Mouse (Mus musculus): ENCODE data around the gene Col24a1. TPM values are rescaled to one million over a fixed set of nuclear protein-coding genes. Genes with fewer than 3 reads are reported as not detected.
"Not testable (repeated sequence)": the region's sequence is repeated elsewhere in the genome, so short reads cannot be mapped to it uniquely, and the experiment has no call there.

Gene Col24a1
- polyA plus RNA-seq, 1 experiment from 2014 or later: 0.39 TPM

GRCm38 (mm10) chr3:145420421-145420820 lies 128.1 kb downstream of the Col24a1 start:
- Histone ChIP-seq H3K4me2 (ENCODE audit: low read length) (no peak overlapping the region), H3K9ac (replicated peaks; ENCODE audit: low read depth, low read length) (no peak overlapping the region), H3K27me3 (replicated peaks; ENCODE audit: control insufficient read depth, insufficient read depth, low read length) (no peaks in the 10 kb centered on the region), H3K4me1 (replicated peaks; ENCODE audit: control insufficient read depth, insufficient read depth, low read length) (no peaks in the 10 kb centered on the region), H3K36me3 (ENCODE audit: control insufficient read depth, insufficient read depth) (no peaks in the 10 kb centered on the region), H3K27ac (ENCODE audit: low read length) (no peak overlapping the region), H3K4me3 (replicated peaks; ENCODE audit: low read length) (no peak overlapping the region), H3K9me3 (ENCODE audit: control insufficient read depth, low read length) (no peaks in the 10 kb centered on the region)
- WGBS: 87% methylated on average over 2 of the region's 2 CpGs
- ATAC-seq: no peak

DNA sequence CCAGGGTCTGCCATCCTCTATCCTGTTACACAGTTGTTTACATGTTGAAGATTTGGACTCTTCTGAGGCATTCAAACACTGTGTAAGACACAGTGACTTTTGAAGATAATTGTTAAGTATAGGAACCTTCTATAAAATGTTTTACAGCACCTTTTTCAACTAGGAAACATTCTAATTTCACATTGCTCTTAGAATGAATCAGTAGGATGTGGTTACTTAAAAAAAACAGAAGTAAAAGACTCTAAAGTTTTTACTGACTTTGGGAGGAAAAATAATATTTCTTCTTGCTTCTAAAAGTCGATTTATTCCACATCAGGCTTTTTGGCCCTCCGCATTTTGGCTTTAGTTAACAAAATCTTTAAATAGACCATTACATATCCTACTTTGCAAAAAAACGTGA lies 129.8 kb downstream of the Col24a1 start:
- no peak overlapping the region for H3K9ac ChIP-seq (replicated peaks; ENCODE audit: low read depth, low read length)
- no peaks in the 10 kb centered on the region for H3K36me3 ChIP-seq (ENCODE audit: control insufficient read depth, insufficient read depth)
- 94% methylated on average over 3 of the region's 3 CpGs for WGBS
- H3K9me3 ChIP-seq (ENCODE audit: control insufficient read depth, low read length): no peaks in the 10 kb centered on the region
- H3K4me2 ChIP-seq (ENCODE audit: low read length): no peak overlapping the region
- no peak for ATAC-seq
- H3K4me3 ChIP-seq (replicated peaks; ENCODE audit: low read length): no peak overlapping the region
- no peaks in the 10 kb centered on the region for H3K27me3 ChIP-seq (replicated peaks; ENCODE audit: control insufficient read depth, insufficient read depth, low read length)
- H3K27ac ChIP-seq (ENCODE audit: low read length): no peak overlapping the region
- H3K4me1 ChIP-seq (replicated peaks; ENCODE audit: control insufficient read depth, insufficient read depth, low read length): no peaks in the 10 kb centered on the region

GRCm38 (mm10) chr3:145438352-145438751 lies 146.1 kb downstream of the Col24a1 start:
- no peak for ATAC-seq
- no peaks in the 10 kb centered on the region for H3K36me3 ChIP-seq (ENCODE audit: control insufficient read depth, insufficient read depth)
- 92% methylated on average over 7 of the region's 7 CpGs for WGBS

DNA sequence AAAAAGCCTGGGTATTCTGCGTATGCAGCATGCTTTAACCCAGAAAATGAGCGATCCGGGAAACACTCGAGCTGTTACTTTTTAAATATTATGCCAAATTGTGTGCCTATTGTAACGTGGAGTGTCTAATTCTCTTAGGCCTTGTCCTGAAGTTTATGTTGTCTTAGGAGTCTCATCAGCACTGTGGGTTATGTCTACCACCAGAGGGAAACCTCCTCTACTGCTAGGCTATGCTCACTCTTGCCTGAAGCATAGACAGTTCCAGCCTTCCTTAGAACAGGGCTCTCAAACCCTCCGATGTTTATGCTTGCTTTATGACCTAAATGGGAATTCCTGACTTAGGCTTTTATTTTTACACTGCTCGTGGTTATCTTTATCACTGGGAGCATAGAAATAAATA lies 146.8 kb downstream of the Col24a1 start:
- ATAC-seq: no peak
- 84% methylated on average over 7 of the region's 7 CpGs for WGBS

More at GRCm38 (mm10) chr3:145438352-145438751, 146.1 kb downstream of the Col24a1 start:
- no peak overlapping the region for H3K9ac ChIP-seq (replicated peaks; ENCODE audit: low read depth, low read length)
- no peaks in the 10 kb centered on the region for H3K9me3 ChIP-seq (ENCODE audit: control insufficient read depth, low read length)
- H3K4me1 ChIP-seq (replicated peaks; ENCODE audit: control insufficient read depth, insufficient read depth, low read length): no peaks in the 10 kb centered on the region
- no peak overlapping the region for H3K4me2 ChIP-seq (ENCODE audit: low read length)
- H3K27ac ChIP-seq (ENCODE audit: low read length): no peak overlapping the region
- no peak overlapping the region for H3K4me3 ChIP-seq (replicated peaks; ENCODE audit: low read length)
- H3K27me3 ChIP-seq (replicated peaks; ENCODE audit: control insufficient read depth, insufficient read depth, low read length): no peaks in the 10 kb centered on the region

GRCm38 (mm10) chr3:145440993-145441392 lies 148.7 kb downstream of the Col24a1 start:
- no peaks in the 10 kb centered on the region for H3K36me3 ChIP-seq (ENCODE audit: control insufficient read depth, insufficient read depth)
- no peak overlapping the region for H3K4me2 ChIP-seq (ENCODE audit: low read length)
- no peaks in the 10 kb centered on the region for H3K9me3 ChIP-seq (ENCODE audit: control insufficient read depth, low read length)
- H3K4me1 ChIP-seq (replicated peaks; ENCODE audit: control insufficient read depth, insufficient read depth, low read length): no peaks in the 10 kb centered on the region
- 58% methylated on average over 1 of the region's 1 CpGs for WGBS
- no peaks in the 10 kb centered on the region for H3K27me3 ChIP-seq (replicated peaks; ENCODE audit: control insufficient read depth, insufficient read depth, low read length)
- no peak for ATAC-seq
- no peak overlapping the region for H3K9ac ChIP-seq (replicated peaks; ENCODE audit: low read depth, low read length)
- no peak overlapping the region for H3K27ac ChIP-seq (ENCODE audit: low read length)
- H3K4me3 ChIP-seq (replicated peaks; ENCODE audit: low read length): no peak overlapping the region

More for the DNA sequence above, 146.8 kb downstream of the Col24a1 start:
- no peak overlapping the region for H3K27ac ChIP-seq (ENCODE audit: low read length)
- H3K9me3 ChIP-seq (ENCODE audit: control insufficient read depth, low read length): no peaks in the 10 kb centered on the region
- no peaks in the 10 kb centered on the region for H3K27me3 ChIP-seq (replicated peaks; ENCODE audit: control insufficient read depth, insufficient read depth, low read length)
- H3K4me2 ChIP-seq (ENCODE audit: low read length): no peak overlapping the region
- no peak overlapping the region for H3K4me3 ChIP-seq (replicated peaks; ENCODE audit: low read length)
- no peak overlapping the region for H3K9ac ChIP-seq (replicated peaks; ENCODE audit: low read depth, low read length)
- no peaks in the 10 kb centered on the region for H3K36me3 ChIP-seq (ENCODE audit: control insufficient read depth, insufficient read depth)
- H3K4me1 ChIP-seq (replicated peaks; ENCODE audit: control insufficient read depth, insufficient read depth, low read length): no peaks in the 10 kb centered on the region

- Histone ChIP-seq H3K4me2 (ENCODE audit: low read length) (no peak overlapping the region), H3K27me3 (replicated peaks; ENCODE audit: control insufficient read depth, insufficient read depth, low read length) (no peaks in the 10 kb centered on the region), H3K9ac (replicated peaks; ENCODE audit: low read depth, low read length) (no peak overlapping the region), H3K27ac (ENCODE audit: low read length) (no peak overlapping the region), H3K36me3 (ENCODE audit: control insufficient read depth, insufficient read depth) (no peaks in the 10 kb centered on the region), H3K9me3 (ENCODE audit: control insufficient read depth, low read length) (no peaks in the 10 kb centered on the region), H3K4me3 (replicated peaks; ENCODE audit: low read length) (no peak overlapping the region), H3K4me1 (replicated peaks; ENCODE audit: control insufficient read depth, insufficient read depth, low read length) (no peaks in the 10 kb centered on the region)
- WGBS: 85% methylated on average over 1 of the region's 1 CpGs
- no peak for ATAC-seq
These were observed 150.0 kb downstream of the Col24a1 start for GRCm38 (mm10) chr3:145442268-145442667.

- not testable (repeated sequence) for H3K36me3 ChIP-seq (ENCODE audit: control insufficient read depth, insufficient read depth); H3K27me3 ChIP-seq (replicated peaks; ENCODE audit: control insufficient read depth, insufficient read depth, low read length); H3K4me3 ChIP-seq (replicated peaks; ENCODE audit: low read length); H3K9ac ChIP-seq (replicated peaks; ENCODE audit: low read depth, low read length); H3K4me1 ChIP-seq (replicated peaks; ENCODE audit: control insufficient read depth, insufficient read depth, low read length); H3K27ac ChIP-seq (ENCODE audit: low read length); ATAC-seq; H3K4me2 ChIP-seq (ENCODE audit: low read length); H3K9me3 ChIP-seq (ENCODE audit: control insufficient read depth, low read length)
- 16% methylated on average over 6 of the region's 6 CpGs for WGBS
These were observed 150.9 kb downstream of the Col24a1 start for GRCm38 (mm10) chr3:145443167-145443566.

- WGBS: 72% methylated on average over 5 of the region's 5 CpGs
- no peaks in the 10 kb centered on the region for H3K9me3 ChIP-seq (ENCODE audit: control insufficient read depth, low read length)
- H3K4me3 ChIP-seq (replicated peaks; ENCODE audit: low read length): no peak overlapping the region
- H3K4me2 ChIP-seq (ENCODE audit: low read length): no peak overlapping the region
- H3K4me1 ChIP-seq (replicated peaks; ENCODE audit: control insufficient read depth, insufficient read depth, low read length): no peaks in the 10 kb centered on the region
- no peak for ATAC-seq
- H3K36me3 ChIP-seq (ENCODE audit: control insufficient read depth, insufficient read depth): no peaks in the 10 kb centered on the region
- H3K9ac ChIP-seq (replicated peaks; ENCODE audit: low read depth, low read length): no peak overlapping the region
- no peak overlapping the region for H3K27ac ChIP-seq (ENCODE audit: low read length)
- no peaks in the 10 kb centered on the region for H3K27me3 ChIP-seq (replicated peaks; ENCODE audit: control insufficient read depth, insufficient read depth, low read length)
These were observed 164.8 kb downstream of the Col24a1 start for GRCm38 (mm10) chr3:145457039-145457438.

- Histone ChIP-seq H3K9me3 (ENCODE audit: control insufficient read depth, low read length) (no peaks in the 10 kb centered on the region), H3K4me1 (replicated peaks; ENCODE audit: control insufficient read depth, insufficient read depth, low read length) (no peaks in the 10 kb centered on the region), H3K9ac (replicated peaks; ENCODE audit: low read depth, low read length) (no peak overlapping the region), H3K27ac (ENCODE audit: low read length) (no peak overlapping the region), H3K4me2 (ENCODE audit: low read length) (no peak overlapping the region), H3K27me3 (replicated peaks; ENCODE audit: control insufficient read depth, insufficient read depth, low read length) (no peaks in the 10 kb centered on the region), H3K36me3 (ENCODE audit: control insufficient read depth, insufficient read depth) (no peaks in the 10 kb centered on the region), H3K4me3 (replicated peaks; ENCODE audit: low read length) (no peak overlapping the region)
- 80% methylated on average over 7 of the region's 7 CpGs for WGBS
- ATAC-seq: no peak
These were observed 170.1 kb downstream of the Col24a1 start for GRCm38 (mm10) chr3:145462351-145462750.

DNA sequence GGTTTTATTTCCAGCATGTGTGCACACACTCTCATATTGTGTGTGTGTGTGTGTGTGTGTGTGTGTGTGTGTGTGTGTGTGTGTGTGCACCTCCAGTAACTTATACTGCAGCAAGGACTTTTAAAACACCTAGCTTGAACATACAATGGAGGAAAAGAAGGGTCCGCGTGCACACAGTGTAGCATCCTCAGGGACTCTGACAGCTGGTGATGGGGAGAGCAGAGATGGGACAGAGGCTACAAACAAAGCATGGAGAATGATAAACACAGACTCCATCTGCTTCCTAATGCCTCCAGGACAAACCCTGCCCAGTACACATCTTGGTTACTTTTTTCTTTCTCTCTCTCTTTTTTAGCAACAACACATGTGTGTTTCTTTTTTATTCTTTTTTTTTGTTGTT lies 171.5 kb downstream of the Col24a1 start:
- Histone ChIP-seq H3K9ac (replicated peaks; ENCODE audit: low read depth, low read length) (no peak overlapping the region), H3K9me3 (ENCODE audit: control insufficient read depth, low read length) (no peaks in the 10 kb centered on the region), H3K4me2 (ENCODE audit: low read length) (no peak overlapping the region), H3K27me3 (replicated peaks; ENCODE audit: control insufficient read depth, insufficient read depth, low read length) (no peaks in the 10 kb centered on the region), H3K27ac (ENCODE audit: low read length) (no peak overlapping the region), H3K36me3 (ENCODE audit: control insufficient read depth, insufficient read depth) (no peaks in the 10 kb centered on the region), H3K4me1 (replicated peaks; ENCODE audit: control insufficient read depth, insufficient read depth, low read length) (no peaks in the 10 kb centered on the region), H3K4me3 (replicated peaks; ENCODE audit: low read length) (no peak overlapping the region)
- no peak for ATAC-seq
- 91% methylated on average over 2 of the region's 2 CpGs for WGBS

Measured in forebrain, embryonic 16.5 days (tissue).